Mouse (Mus musculus) liver, embryonic 13.5 days (tissue): ENCODE measurements around the gene Stx2. TPM values are rescaled to one million over a fixed set of nuclear protein-coding genes. Genes with fewer than 3 reads are reported as not detected.

ENCODE experiments used
- ATAC-seq: fragments of 200-750 bp; cut with Nextera tagmentation; 2 replicates; pipeline ENCODE4 v1.8.0; 2017; ENCODE audit warnings: low read depth, mild to moderate bottlenecking, moderate number of reproducible peaks, moderate library complexity
- DNase-seq: peaks from one replicate; pipeline ENCODE4 v3.0.0; 2022
- H3K27ac ChIP-seq: fragments of 300-500 bp; sonication (generic); 2 replicates; pipeline ENCODE4 v1.5.1; 2015; ENCODE audit warnings: moderate library complexity, mild to moderate bottlenecking, inconsistent platforms
- H3K27me3 ChIP-seq: fragments of 300-500 bp; sonication (generic); 2 replicates; pipeline ENCODE4 v1.6.1; 2015; ENCODE audit warnings: mild to moderate bottlenecking, inconsistent platforms
- H3K36me3 ChIP-seq: fragments of 300-500 bp; sonication (generic); 2 replicates; pipeline ENCODE4 v1.6.1; 2015; ENCODE audit warnings: mild to moderate bottlenecking, inconsistent platforms
- H3K4me1 ChIP-seq: fragments of 300-500 bp; sonication (generic); replicated peaks from 2 replicates; pipeline ENCODE4 v1.6.1; 2015; ENCODE audit warnings: inconsistent platforms
- H3K4me2 ChIP-seq: fragments of 300-500 bp; sonication (generic); 2 replicates; pipeline ENCODE4 v1.6.1; 2015; ENCODE audit warnings: inconsistent platforms, mild to moderate bottlenecking, moderate library complexity
- H3K4me3 ChIP-seq: fragments of 300-500 bp; sonication (generic); replicated peaks from 2 replicates; pipeline ENCODE4 v1.5.1; 2015; ENCODE audit warnings: mild to moderate bottlenecking, inconsistent platforms
- H3K9ac ChIP-seq: fragments of 300-500 bp; sonication (generic); 2 replicates; pipeline ENCODE4 v1.6.1; 2015; ENCODE audit warnings: mild to moderate bottlenecking, inconsistent platforms
- H3K9me3 ChIP-seq: fragments of 300-500 bp; sonication (generic); replicated peaks from 2 replicates; pipeline ENCODE4 v1.6.1; 2016; ENCODE audit warnings: inconsistent platforms
- WGBS: fragments of 180-500 bp; shearing (Covaris S2); methylation state at CpG from one replicate; pipeline ENCODE4 v1.1.7; 2015; ENCODE audit not compliant: insufficient replicate concordance; 5-methylcytosine and 5-hydroxymethylcytosine counted together
- polyA plus RNA-seq: library from polyadenylated mRNA; unstranded; fragments of >200 nt; fragmentation: Nextera tagmentation; extraction: Ambion mirVana; gene quantifications from 2 replicates; pipeline ENCODE4 v1.2.1, GENCODE M21; 2015

The Stx2 gene
- polyA plus RNA-seq, 1 experiment from 2014 or later: 78.6 TPM

DNA sequence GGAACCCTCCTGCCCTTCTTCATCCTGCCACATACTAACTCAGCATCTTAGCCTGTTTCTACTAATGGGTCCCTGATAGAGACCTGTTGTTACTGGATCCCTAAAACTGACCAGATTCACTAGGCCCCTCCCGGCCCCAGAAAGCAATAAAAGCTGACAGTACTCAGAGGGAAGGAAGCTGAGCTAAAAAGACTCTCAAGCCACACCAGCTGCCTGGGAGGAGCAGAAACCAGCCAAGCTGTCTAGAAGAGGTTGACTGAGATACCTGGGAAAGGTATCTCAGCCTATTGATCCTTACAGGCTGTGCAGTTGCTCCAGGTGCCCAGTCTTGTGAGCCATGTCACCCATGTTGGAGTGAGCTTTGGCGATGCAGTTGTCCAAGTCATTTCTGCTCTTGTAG lies 17.4 kb upstream of the Stx2 start:
- ATAC-seq (no peak), DNase-seq (no peak)
- peaks cover 15% of the 10 kb centered on the region for H3K4me1 ChIP-seq
- H3K27ac ChIP-seq: no peak overlapping the region
- no peak overlapping the region for H3K9ac ChIP-seq
- no peaks in the 10 kb centered on the region for H3K9me3 ChIP-seq
- H3K4me3 ChIP-seq: no peak overlapping the region
- no peaks in the 10 kb centered on the region for H3K27me3 ChIP-seq
- H3K4me2 ChIP-seq: no peak overlapping the region
- H3K36me3 ChIP-seq: peaks cover 54% of the 10 kb centered on the region
- WGBS: 79% methylated on average over 2 of the region's 2 CpGs

DNA sequence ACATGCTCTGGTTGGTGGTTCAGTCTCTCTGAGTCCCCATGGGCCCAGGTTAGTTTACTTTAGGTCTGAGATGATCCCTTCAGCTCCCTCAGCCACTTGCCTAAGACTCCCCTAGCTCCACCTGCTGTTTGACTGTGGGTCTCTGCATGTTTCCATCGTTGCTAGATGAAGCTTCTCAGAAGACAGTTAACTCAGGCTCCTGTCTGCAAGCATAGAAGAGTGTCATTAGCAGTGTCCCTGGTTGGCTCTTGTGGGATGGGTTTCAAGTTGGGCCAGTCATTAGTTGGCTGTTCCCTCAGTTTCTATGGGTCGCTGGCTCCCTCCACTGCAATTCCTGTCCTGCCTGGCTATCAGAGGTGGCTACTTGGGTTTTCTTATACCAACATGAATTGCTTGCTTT lies 16.7 kb upstream of the Stx2 start:
- Histone ChIP-seq H3K27ac (peak overlapping the region; percentile 35; the same call in 1 of the 2 replicates), H3K9ac (no peak overlapping the region), H3K27me3 (no peaks in the 10 kb centered on the region), H3K4me1 (peaks cover 15% of the 10 kb centered on the region), H3K9me3 (no peaks in the 10 kb centered on the region), H3K36me3 (peaks cover 57% of the 10 kb centered on the region), H3K4me2 (no peak overlapping the region), H3K4me3 (no peak overlapping the region)
- DNase-seq: no peak
- no peak for ATAC-seq
- 42% methylated on average over 2 of the region's 2 CpGs for WGBS

DNA sequence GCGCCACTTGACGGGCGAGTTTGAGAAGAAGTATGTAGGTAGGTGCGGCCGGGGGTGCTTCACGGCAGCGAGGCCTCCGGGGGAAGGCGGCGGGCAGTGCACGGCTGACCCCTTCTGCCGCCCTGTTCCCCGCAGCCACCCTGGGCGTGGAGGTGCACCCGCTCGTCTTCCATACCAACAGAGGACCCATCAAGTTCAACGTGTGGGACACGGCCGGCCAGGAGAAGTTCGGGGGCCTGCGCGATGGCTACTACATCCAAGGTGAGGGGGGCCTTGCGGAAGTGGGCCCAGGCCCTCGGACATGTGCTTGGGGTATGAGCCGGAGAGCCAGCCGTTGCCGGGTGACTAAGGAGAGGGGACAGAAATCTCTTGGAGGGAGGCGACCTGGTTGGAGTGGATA lies 12.4 kb upstream of the Stx2 start:
- Histone ChIP-seq H3K9me3 (no peaks in the 10 kb centered on the region), H3K36me3 (peaks cover 49% of the 10 kb centered on the region), H3K27ac (peak overlapping the region; percentile 96), H3K4me1 (peaks cover 34% of the 10 kb centered on the region), H3K27me3 (no peaks in the 10 kb centered on the region), H3K4me3 (peak overlapping the region; percentile 98), H3K4me2 (peak overlapping the region; percentile 77), H3K9ac (peak overlapping the region; percentile 98)
- ATAC-seq: no peak
- 3% methylated on average over 28 of the region's 28 CpGs for WGBS
- DNase-seq: no peak

DNA sequence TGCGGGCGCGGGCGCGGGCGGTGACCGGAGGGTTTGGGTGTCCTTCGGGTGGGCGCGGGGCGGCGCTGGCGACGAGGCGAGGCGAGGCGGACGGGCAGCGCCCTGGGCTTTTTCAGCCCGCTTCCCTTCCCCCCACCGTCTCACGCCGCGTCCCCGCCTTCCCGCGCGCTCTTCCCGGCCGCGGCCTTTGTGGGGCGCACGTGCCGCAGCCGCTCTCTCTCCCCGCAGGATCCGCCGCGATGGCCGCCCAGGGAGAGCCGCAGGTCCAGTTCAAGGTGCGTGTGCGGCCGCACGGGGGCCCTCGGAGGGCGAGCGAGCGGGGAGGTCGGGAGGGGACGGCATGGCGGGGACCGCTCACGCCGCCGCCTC lies 11.9 kb upstream of the Stx2 start:
- DNase-seq: no peak
- peaks cover 34% of the 10 kb centered on the region for H3K4me1 ChIP-seq
- no peaks in the 10 kb centered on the region for H3K27me3 ChIP-seq
- peak overlapping the region; percentile 77 for H3K4me2 ChIP-seq
- peak overlapping the region; percentile 98 for H3K9ac ChIP-seq
- H3K9me3 ChIP-seq: no peaks in the 10 kb centered on the region
- ATAC-seq: peak; percentile 50
- 0% methylated on average over 45 of the region's 56 CpGs for WGBS
- peak overlapping the region; percentile 98 for H3K4me3 ChIP-seq
- H3K36me3 ChIP-seq: peaks cover 44% of the 10 kb centered on the region
- peak overlapping the region; percentile 96 for H3K27ac ChIP-seq

DNA sequence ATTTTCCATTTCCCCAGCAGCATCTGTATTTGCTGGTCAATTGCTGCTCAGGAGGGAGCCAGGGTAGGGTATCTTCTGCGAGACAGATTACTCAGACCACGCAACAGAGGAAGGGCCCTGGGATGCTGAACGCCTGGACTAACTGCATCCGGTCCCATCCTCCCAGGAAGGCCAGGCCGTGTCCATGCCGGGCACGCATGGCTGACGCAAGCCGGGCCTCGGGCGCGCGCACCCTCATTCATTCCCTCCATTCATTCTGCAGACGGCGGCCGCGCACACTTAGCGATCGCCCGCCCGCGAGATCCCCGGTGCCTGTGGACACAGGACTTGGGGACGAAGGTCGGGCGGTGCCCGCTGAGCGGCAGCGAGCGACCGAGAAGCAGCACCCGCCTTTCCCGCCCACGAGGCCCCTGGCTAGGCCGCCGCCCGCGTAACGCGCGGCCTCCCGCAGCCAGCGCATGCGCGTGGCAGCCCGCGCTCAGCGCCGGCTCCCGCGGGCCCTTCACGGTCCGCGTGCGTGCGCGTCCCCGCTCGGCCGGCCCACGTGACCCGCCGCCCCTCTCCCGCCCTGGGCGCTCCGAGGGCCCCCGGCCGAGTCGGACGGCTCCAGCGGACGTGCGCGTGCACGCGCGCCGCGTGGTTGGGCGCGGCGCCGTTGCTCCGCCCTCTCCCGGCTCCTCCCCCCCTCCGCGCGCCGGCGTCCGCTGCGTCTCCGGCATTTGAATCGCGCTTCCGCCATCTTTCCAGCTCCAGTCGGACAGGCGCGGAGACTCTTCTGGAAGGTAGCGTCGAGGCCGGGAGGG lies 11.3 kb upstream of the Stx2 start, which contains the start of gene Ran:
Ran (plus strand) TSS at position 573 of the 803 bp plus-strand sequence.
- H3K27me3 ChIP-seq: no peaks in the 10 kb centered on the region
- ATAC-seq (peak; percentile 91), DNase-seq (peak; percentile 92)
- H3K9ac ChIP-seq: peak within 1 kb of the TSS; percentile 98
- H3K4me2 ChIP-seq: peak within 1 kb of the TSS; percentile 89
- peaks cover 38% of the 10 kb centered on the region for H3K36me3 ChIP-seq
- H3K4me3 ChIP-seq: peak within 1 kb of the TSS; percentile 98
- H3K27ac ChIP-seq: peak within 1 kb of the TSS; percentile 96
- no peaks in the 10 kb centered on the region for H3K9me3 ChIP-seq
- H3K4me1 ChIP-seq: peaks cover 34% of the 10 kb centered on the region
- under 1% methylated on average over 85 of the region's 102 CpGs for WGBS

DNA sequence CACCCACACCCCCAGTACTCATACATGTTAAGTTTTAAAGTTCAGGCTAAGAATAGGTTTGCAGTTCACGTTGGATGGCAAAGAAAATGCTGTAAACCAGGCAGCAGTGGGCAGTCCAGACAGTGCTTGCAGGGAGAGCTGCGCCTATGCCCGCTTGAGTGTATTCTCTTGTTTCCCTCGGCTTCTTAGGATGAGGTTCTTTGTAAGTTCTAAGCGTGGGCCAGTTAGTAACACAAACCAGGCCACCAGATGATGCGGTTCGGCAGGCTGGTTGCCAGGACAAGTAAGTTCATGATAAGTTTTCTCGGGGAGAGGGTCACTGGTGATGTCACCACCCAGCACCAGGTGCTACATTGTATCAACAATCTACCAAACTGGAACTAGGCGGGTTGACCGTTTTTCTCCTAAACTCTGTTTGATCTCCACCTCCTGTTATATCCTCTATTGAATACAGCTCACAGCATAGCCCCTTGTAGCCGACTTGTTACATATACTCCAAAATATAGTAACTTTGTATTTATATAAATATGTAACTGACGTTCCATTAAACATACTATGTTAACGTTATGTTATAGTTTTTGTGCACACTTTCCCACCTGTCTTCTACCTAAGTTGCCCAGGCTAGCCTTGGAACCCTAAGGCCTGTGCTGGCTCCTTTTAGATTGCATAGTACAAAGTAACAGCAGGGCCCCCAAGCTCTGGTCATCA lies 10.6 kb upstream of the Stx2 start:
- ATAC-seq: peak; percentile 14

DNA sequence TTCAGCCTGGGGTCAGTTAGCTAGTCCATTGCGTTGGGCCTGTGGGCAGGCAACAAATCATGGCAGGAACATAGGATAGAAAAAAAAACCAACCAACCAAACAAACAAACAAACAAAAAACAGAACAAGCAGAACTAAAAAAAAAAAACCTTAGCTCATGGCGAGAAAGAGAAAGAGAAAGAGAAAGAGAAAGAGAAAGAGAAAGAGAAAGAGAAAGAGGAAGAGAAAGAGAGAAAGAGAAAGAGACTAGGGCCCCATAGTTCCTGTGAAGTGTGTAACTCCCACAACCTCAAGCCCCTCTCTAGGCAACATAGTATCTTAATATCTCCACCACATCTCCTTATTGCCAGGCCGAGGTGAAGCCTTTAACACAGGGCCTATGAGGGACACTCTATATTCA lies 8.0 kb upstream of the Stx2 start:
- 73% methylated on average over 3 of the region's 3 CpGs for WGBS
- DNase-seq: no peak
- ATAC-seq: no peak
- peaks cover 9% of the 10 kb centered on the region; the same call in 1 of the 2 replicates for H3K36me3 ChIP-seq
- H3K27me3 ChIP-seq: no peaks in the 10 kb centered on the region
- H3K27ac ChIP-seq: no peak overlapping the region
- H3K4me3 ChIP-seq: no peak overlapping the region
- no peaks in the 10 kb centered on the region for H3K9me3 ChIP-seq
- H3K4me1 ChIP-seq: peaks cover 28% of the 10 kb centered on the region
- H3K9ac ChIP-seq: no peak overlapping the region
- no peak overlapping the region for H3K4me2 ChIP-seq

More for the DNA sequence above, 10.6 kb upstream of the Stx2 start:
- H3K27ac ChIP-seq: peak overlapping the region; percentile 96
- H3K4me2 ChIP-seq: peak overlapping the region; percentile 89
- WGBS: 58% methylated on average over 13 of the region's 13 CpGs
- H3K27me3 ChIP-seq: no peaks in the 10 kb centered on the region
- no peaks in the 10 kb centered on the region for H3K9me3 ChIP-seq
- H3K4me3 ChIP-seq: peak overlapping the region; percentile 98
- H3K36me3 ChIP-seq: peaks cover 31% of the 10 kb centered on the region
- peaks cover 34% of the 10 kb centered on the region for H3K4me1 ChIP-seq
- H3K9ac ChIP-seq: peak overlapping the region; percentile 98
- no peak for DNase-seq

DNA sequence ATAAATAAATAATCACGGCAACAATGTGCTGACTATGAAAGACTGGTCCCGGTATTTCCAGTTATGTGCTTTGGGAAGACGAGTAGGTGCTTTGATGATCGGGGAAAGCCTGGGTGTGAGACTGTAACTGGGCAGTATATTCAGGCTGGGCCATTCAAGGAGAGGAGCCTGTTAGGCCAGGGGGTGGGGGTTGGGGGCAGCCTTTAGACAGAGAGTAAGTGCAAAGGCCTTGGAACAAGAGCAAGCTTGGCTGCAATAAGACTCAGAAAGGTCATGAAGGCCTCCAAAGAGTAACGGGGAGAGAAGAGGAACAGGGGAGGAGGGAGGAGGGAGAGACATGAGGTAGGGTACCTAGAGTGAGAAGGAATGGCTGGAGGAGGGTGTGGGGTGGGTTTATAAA lies 7.2 kb upstream of the Stx2 start:
- Histone ChIP-seq H3K9me3 (no peaks in the 10 kb centered on the region), H3K4me3 (no peak overlapping the region), H3K36me3 (peaks cover under 1% of the 10 kb centered on the region; the same call in 1 of the 2 replicates), H3K4me1 (peaks cover 27% of the 10 kb centered on the region), H3K27ac (no peak overlapping the region), H3K9ac (no peak overlapping the region), H3K4me2 (no peak overlapping the region), H3K27me3 (no peaks in the 10 kb centered on the region)
- no peak for DNase-seq
- WGBS: 75% methylated on average over 5 of the region's 5 CpGs
- ATAC-seq: no peak

DNA sequence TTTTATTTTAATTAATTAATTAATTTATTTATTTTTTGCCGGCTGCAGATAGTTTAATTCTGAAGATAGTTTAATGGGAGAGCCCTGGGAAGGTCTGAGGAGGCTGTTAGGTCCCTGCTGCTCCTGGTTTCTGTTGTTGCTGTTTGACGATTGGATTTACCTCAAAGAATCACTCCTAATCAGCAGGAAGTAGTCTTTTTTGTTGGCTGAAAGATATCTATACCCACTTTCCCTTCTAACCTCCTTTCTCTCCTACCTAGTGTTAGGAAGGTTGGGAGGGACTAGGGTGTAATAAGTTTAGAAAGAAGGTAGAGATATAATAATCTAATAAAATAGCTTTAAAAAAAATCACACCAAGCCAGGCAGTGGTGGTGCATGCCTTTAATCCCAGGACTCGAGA lies 6.6 kb upstream of the Stx2 start:
- no peaks in the 10 kb centered on the region for H3K9me3 ChIP-seq
- H3K9ac ChIP-seq: no peak overlapping the region
- no peak overlapping the region for H3K4me3 ChIP-seq
- ATAC-seq (no peak), DNase-seq (no peak)
- H3K4me1 ChIP-seq: peaks cover 29% of the 10 kb centered on the region
- no peak overlapping the region for H3K4me2 ChIP-seq
- 47% methylated on average over 3 of the region's 3 CpGs for WGBS
- H3K36me3 ChIP-seq: no peaks in the 10 kb centered on the region
- no peaks in the 10 kb centered on the region for H3K27me3 ChIP-seq
- no peak overlapping the region for H3K27ac ChIP-seq

DNA sequence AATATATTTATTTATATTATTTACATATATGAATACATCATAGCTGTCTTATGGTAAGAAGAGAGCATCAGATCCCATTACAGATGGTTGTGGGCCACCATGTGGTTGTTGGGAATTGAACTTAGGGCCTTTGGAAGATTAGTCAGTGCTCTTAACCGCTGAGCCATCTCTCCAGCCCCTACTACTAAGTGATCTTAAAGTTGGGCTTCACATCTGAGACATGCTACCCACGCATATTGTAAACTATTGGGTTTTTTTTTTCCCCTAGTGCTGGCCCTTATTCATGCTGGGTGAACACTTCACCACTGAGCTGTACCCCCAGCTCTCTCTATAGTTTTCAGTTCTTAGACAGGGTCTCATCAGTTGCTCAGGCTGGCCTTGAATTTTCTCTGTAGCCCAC lies 2.6 kb upstream of the Stx2 start:
- Histone ChIP-seq H3K9me3 (no peaks in the 10 kb centered on the region), H3K27ac (0 out of 2 replicates have a peak overlapping the region, but pooled peaks have one; percentile 4), H3K9ac (no peak overlapping the region), H3K4me1 (peaks cover 44% of the 10 kb centered on the region), H3K36me3 (peaks cover 9% of the 10 kb centered on the region), H3K4me2 (no peak overlapping the region), H3K27me3 (no peaks in the 10 kb centered on the region), H3K4me3 (no peak overlapping the region)
- WGBS: 77% methylated on average over 2 of the region's 2 CpGs
- DNase-seq (no peak), ATAC-seq (no peak)

DNA sequence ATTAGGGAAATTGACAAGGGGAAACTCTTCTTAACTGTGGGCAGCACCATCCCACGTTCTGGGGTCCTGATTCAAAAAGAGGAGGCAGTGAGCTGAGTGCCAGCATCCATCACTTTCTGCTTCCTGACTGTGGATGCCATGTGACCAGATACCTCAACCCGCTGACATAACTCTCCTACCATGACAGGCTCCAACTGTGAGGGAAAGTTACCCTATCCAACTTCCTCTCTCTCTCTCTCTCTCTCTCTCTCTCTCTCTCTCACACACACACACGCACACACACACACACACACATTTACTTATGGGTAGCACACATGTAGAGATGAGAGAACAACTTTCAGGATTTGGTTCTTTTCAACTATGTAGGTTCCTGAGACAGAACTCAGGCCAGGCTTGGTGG lies 1.2 kb upstream of the Stx2 start:
- peak overlapping the region; percentile 74 for H3K9ac ChIP-seq
- DNase-seq: no peak
- peaks cover 22% of the 10 kb centered on the region for H3K36me3 ChIP-seq
- peak overlapping the region; percentile 75; the same call in 1 of the 2 replicates for H3K4me2 ChIP-seq
- 42% methylated on average over 3 of the region's 3 CpGs for WGBS
- peak overlapping the region; percentile 90 for H3K27ac ChIP-seq
- no peak for ATAC-seq
- peaks cover 58% of the 10 kb centered on the region for H3K4me1 ChIP-seq
- no peak overlapping the region for H3K4me3 ChIP-seq
- no peaks in the 10 kb centered on the region for H3K27me3 ChIP-seq
- no peaks in the 10 kb centered on the region for H3K9me3 ChIP-seq
